Mouse (Mus musculus) kidney, adult 11 months (tissue): ENCODE data around the gene Aamp.

Experiments used
- DNase-seq: peaks from one replicate; pipeline ENCODE4 v3.0.0; 2022

Gene Aamp

DNA sequence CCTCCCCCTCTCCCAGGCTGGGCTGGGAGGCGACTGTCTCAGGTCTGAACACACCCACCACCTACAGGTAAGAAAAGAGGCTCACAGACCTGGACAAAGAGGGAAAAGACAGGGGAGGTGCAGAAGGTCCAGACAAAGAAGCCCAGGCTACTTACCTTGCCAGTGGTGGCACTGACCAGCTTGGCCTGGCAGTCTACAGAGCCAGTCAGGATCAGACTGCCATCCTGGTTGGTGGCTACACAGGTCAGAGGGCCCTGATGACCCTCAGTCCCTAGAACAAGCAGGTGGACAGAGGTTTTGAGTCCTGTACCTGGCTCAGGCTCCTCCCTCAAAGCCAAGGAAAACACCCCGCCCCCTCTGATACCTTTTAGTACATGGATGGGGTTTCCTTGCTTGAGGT is 3.2 kb downstream of the Aamp start:
- DNase-seq = no peak

DNA sequence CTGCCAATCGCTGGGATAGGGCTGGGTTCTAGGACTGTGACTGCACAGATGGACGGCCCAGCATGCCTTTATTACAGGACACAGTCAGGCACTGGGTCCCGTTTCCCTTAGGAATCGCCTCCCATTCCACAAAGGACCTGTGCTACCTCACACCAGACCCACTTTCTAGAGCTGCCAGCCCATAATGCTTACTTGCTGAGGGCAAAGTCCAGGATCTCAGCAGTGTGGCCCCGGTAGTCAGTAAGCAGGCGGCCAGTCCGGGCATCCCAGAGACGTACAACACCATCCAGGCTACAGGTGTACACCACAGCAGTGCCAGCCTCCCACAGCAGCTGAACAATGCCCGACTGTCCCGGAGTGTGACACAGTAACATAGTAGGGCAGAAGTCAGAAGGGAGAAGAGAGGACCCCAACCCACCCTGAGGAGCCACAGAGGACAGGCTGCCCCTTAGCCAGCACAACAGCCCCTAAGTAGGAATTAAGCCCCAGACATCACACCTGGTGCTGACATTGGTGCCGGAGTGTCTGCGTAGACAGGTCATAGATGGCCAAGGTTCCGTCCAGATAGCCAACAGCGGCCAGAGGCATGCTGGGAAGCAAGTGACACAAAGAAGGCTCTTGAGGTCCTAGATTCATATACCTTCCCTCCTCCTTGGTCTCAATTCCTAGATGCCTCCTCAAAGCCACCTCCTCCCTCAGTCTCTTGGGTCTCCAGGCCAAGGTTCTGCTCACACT is 3.8 kb downstream of the Aamp start:
- no peak for DNase-seq

DNA sequence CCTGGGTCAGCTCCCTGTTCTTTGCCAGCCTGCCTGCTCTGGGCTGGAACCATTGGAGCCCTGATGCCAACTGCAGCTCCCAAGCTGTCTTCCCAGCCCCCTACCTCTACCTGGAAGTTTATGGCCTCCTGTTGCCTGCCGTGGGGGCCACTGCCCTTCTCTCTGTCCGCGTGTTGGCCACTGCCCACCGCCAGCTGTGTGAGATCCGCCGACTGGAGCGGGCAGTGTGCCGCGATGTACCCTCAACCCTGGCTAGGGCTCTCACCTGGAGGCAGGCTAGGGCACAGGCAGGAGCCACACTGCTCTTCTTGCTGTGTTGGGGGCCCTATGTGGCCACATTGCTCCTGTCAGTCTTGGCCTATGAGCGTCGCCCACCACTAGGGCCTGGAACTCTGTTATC is 5.5 kb downstream of the Aamp start:
- no peak for DNase-seq

DNA sequence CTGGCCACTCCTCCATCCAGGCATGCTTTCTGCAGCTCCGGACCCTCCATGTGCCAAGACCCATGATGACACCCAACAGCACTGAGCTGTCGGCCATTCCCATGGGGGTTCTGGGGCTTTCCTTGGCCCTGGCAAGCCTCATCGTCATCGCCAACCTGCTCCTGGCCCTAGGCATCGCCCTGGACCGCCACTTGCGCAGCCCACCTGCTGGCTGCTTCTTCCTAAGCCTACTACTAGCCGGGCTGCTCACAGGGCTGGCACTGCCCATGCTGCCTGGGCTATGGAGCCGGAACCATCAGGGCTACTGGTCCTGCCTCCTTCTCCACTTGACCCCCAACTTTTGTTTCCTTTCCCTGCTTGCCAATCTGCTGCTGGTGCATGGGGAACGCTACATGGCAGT is 6.0 kb downstream of the Aamp start, which contains the start of gene Gpbar1:
Gpbar1 (plus strand) TSS at position 13 of the 400 bp plus-strand sequence.
- DNase-seq = no peak

DNA sequence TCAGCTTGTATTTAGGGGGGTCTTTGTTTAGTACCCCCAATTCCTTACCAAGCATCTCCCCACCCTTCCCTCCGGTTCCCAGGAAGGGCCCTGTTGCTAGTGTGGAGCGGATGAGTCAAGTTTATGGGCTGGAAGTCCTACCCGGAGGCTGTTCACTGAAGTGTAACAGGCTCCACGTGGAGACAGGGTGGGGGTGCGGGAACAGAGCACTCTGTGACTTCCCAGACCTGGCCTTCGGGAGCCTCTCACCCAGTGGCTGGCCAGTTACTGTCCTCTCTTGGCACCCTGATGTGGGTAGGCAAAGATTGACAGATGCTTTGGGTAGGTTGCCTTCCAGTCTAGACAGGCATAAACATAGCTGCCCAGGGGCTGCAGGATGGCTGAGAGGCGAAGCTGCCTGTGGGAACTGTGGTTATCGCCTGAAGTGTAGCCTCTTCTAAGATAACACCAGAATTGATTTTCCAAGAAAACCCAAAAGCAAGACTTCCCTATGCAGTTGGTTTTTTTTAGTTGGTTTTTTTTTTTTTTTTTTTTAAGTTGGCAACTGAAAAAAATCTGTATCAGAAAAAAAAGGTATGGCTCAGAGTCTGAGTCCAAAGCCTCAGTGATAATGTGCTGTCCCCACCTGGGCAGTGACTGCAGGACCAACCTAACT is 6.5 kb downstream of the Aamp start:
- peak; percentile 79 for DNase-seq

DNA sequence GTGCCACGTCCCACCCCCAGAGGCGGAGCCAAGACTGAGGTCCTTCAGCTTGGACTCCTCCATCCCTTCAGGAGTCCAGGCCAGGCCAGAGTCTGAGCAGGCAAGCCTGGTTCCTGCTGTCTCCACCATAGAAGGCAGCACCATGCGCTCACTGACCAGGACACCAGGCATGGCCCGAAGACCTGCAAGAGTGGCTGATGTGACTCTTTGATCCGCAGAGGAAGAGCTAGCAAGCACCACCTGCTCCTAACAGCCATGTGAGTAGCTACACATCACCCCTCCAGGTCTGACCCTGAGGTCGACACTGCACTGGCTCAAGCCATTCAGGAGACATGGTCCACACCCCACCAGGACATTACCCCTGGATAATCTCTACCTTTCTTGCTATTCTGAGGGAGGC is 7.5 kb downstream of the Aamp start:
- no peak for DNase-seq

DNA sequence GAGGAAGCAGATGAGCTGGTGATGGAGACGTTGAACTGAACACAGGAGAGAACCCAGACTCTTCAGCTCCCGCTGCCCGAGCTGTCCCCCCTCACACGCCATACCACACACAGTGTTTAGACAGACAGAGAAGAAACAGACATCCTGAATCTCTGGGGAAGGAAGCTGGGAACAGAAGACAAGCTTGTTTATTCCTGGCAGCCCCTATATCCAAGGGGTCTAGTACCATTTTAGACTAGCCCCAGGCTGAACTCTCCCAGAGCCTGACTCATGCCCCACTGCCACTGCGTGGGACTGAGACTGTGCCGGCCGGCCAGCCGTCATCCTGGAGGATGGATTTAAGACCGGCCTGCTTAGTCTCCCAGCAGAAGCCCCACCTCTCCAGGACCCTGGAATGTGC is 9.5 kb downstream of the Aamp start:
- no peak for DNase-seq

DNA sequence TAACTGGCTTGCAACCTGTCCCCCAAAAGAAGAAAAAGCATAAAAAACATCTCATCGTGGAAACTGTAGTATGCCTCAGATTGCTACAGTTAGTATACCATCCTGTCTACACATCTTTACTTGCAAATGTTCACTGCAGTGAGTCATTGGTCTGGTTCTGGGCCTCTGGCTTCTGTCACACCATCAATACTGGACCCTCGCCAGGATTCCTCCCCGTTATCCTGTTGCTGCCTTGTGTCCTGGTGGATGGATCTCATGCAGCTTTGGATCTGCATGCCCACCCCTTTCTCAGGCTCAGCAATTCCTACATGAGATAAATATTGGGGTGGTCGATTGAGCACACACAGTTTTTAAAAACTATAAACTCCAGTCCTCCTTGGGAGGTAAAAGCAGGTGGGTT is 12.9 kb downstream of the Aamp start:
- no peak for DNase-seq

DNA sequence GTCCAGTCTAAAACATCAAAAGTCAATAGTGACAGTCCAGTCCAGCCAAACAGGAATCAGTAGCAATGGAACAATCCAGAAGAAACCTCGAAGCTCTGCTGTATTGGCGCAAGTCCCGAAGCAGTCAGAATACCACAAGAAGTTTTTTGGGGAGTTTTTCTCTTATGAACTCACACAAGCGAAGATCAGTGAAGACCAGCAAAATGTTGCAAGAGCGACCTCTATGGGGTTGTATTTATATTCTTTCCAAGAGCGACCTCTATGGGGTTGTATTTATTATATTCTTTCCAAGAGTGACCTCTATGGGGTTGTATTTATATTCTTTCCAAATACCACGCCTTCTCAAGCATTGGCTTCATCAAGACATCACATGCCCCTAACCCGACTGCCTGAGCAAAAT is 15.8 kb downstream of the Aamp start:
- no peak for DNase-seq

DNA sequence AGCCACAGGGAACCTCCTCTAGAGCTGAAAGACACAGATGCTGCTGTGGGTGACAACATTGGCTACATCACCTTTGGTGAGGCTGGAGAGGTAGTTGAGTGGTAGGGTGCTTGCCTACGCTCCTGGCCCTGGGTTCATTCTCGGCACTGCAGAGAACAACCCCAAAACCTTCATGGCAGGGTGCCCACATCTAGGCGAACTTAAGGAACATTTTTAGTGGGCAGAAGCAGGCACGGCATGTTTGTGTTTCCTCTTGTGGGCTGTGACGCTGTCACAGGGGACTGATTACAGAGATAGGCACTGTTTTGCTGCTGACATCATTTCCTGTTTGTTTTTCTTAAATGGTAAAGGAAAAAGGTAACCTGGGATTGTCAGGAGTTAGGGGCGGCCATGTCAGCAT is 22.0 kb downstream of the Aamp start:
- no peak for DNase-seq

DNA sequence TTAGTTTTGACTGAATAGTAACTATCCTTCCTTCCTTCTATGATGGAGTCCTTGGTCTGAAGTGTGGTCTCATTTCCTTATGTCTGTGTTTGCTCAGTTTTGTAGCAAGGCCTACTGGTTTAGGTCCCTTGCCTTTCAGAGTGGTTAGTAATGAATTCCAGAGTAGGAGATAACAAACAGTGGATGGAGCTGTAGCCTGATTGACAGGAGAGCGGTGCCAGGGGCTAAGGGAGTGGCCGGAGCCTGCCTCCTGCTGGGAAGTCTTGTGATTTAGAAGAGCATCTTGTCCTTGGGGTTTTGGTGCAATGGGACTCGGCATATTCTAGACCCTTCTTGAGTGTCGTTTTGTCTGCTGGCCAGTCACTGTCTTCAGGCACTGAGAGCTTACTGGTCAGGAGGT is 27.8 kb downstream of the Aamp start:
- DNase-seq = no peak

DNA sequence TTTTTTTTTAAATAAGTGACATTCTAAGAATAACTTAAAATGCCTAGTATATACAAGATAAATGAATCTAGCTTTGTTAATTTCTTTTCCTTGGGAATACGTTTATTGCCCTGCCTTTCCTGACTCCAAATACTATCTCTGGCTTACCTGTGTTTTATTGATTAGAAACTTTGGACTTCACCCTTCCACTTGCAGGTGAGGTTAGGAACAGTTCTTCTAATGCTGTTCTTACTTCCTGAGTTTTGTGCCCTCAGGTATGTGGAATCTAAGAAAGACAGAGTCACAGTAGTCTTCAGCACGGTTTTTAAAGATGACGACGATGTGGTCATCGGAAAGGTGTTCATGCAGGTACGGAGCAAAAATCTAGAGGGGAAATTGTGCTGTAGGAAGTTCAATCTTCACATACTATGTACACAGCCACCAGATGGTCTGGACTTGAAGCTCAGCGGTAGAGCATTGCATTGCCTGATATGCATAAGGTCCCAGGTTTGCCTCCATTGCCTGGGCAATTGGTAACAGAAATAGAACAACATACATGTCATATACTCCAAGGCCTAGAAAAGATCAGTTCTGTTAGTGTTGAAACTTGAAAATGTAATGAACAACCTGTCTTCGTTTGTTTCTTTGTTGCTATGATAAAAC is 28.7 kb downstream of the Aamp start:
- no peak for DNase-seq

DNA sequence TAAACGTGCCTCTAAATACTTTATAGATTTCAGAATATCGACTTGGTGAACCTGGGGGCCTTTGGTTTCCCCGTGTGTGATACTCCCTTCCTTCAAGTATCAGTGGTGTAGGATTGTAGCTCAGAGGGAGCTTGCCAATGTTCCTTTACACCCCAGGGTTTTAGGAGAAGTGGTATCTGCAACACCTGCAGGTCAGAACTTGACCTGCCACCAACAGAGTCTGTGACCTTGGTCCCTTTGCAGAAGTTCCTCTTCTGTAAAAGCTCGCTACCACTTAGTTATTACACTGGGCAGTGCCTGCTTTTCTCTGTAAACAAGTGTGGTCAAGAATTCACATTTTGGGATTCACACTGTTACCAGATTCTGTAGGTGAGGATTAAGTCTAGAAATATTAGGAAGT is 34.4 kb downstream of the Aamp start:
- DNase-seq = no peak

DNA sequence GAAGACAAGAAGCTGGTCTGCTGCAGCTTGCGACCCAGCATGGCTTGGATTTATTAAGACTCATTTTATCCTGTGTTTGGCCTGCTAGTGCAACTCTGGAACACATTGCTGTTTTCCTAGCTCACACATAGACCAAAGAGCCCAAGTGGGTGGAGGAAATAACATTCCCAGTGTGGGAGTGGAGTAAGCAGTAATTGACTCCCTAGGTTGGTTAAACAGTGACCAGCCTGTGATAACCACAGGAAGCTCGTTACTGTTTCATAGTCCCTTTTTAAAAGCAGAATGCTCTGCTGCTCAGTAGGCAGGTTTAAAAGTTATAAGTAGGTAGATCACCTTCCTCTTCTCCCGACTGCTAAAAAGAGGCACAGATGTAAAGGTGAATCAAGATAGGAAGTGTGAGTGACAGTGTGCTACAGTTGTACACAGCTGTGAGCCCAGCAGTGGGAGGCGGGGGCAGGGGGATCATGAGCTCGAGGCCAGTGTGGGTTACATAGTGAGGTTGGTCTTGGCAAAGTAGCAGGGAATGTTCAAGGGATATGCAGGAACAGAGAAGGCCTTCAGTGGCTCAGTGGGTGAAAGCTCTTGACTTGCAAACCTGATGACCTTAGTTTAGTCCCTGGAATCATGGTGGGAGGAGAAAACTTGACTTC is 35.1 kb downstream of the Aamp start:
- DNase-seq = peak; percentile 77

DNA sequence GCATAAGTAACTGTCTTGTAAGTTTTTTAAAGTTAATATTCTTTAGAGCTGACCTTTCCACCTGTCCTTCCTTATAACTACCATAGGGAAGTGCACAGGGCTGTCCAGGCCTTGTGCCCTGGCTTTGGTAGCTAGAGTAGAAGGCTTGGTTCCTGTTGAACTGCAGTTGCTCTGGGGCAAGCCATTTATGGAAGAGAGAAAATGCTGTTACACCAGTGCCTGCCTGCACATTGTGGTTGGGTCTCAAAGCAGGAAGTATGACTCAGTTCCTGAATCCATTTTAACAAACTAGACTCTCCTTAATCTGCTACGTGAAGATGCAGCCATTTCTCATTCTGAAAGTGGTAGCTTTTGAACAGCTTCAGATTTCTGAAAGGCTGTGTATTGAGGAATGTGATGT is 35.7 kb downstream of the Aamp start:
- DNase-seq = peak; percentile 56

DNA sequence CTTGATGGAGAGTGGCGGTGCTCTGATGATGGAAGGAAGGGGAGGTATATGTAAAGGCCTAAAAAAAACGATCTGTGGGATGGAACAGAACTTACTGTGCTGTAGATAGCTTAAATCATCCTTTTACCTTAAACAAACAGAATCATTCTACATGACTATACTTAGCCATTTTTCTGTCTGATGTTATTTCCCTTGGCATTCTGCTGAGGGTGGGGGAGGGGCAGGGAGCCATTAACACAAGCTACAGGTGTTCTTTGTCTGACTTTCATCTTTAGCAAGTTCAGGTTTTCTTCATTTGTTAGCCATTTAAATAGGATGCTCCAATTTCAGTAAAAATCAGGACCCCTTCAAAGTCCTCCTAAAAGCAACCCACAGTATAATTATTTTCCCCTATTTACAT is 39.0 kb downstream of the Aamp start:
- DNase-seq = no peak

DNA sequence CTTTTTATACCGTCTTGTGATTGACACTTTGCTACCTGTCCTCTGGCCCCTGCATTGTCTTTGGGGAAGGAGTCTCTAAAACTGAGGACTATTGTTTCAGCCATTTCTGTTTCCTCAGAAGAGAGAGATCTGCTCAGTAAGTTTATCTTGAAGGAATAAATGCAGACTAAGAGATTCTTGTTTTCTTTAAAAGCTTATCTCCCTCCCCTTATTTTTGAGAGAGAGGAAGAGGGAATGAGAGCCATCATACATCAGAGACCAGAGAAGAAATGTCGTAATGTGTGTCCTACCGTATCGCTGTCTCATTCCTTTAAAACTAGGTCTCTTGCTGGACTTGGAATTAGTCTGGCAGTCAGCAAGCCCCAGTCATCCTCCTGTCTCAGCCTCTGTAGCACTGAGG is 43.7 kb downstream of the Aamp start:
- no peak for DNase-seq

DNA sequence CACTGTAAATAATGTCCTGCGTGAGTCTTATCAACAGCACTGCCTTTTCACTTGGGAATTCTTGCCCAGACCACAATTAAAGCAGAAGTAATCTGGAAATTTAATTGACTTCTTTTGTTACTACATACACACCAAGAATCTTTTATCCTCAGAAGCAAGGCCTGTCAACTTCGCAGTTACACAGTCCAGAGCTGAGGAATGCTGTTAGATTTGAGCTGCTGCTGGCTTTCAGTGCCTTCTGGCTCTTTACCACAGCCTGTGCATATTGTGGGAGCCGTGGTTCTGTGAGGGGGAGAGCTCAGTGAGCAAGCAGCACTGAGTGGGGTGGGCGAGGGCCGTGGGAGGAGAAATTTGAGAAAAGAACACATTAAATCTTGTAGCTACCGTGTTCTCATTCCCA is 44.2 kb downstream of the Aamp start:
- no peak for DNase-seq

DNA sequence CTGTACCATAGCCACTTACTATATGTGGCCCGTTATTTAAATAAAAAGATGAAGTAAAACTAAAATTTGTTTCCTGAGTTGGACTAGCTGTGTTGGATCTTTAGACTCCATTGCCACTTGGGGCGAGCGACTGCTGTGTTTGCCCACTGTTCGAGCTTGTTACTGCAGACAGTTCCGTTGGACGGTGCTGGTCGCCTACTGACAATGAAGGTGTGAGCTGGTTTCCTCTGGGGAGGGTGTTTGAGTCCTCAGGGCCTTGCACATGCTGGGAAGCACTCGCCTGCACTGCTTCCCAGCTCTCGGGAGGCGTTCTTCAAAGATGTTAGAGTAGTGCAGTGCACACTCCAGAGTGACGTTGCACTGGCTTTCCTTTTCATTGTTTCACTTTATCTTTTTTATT is 44.9 kb downstream of the Aamp start:
- no peak for DNase-seq

DNA sequence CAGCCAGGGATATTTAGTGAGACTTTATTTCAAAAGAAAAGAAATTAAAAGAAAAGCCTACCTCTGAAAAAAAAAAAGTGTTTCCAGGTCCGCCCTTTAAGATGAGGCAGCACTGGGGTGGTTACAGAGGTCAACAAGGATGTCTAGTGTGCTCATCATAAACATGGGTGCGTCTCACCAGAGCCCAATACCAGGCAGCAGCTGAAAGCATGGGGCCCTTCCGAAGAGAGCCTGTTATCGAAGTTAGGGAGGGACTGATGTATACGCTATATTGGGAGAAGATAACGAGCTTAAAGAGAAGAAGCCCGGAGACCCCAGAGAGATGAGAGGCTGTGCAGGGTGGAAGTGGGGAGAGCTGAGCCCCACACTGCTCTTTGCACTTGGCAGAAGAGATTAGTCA is 45.4 kb downstream of the Aamp start:
- no peak for DNase-seq

DNA sequence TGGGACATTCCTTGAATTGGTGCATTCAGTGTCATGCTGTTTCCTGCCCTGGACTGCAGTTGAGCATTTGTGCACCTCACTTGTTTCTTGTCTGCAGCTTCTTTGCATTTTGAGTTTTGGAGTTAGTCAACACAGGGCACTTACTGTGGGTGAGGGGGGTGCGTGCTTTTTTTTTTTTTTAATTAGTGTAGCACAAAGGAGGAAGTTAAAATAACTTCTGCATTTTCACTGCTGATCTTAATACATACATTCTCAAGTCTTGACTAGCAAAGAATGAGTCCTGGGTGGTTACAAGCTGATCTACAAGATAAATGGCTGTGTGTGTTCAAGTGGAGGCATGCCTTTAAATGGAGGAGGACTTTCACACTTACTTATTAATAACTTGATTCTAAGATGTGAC is 46.4 kb downstream of the Aamp start:
- DNase-seq = no peak

DNA sequence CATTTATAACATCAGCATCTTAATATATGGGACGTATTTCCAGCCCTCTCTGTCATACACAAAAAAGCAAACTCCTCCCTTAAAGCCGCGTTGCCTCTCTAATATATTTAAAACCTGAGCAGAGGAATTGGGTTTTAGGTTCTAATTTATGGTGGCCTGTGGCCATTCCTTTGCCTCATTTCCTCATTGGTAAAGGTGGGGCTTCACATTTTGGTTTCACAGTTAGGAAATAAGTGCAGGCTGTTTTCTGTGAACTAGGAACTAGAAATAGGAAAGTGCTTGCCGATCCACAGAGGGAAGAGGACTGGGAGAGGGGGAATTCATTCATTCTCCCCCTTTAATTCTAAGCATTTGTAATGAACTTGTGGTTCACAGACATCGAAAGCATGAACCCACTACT is 46.9 kb downstream of the Aamp start:
- no peak for DNase-seq

DNA sequence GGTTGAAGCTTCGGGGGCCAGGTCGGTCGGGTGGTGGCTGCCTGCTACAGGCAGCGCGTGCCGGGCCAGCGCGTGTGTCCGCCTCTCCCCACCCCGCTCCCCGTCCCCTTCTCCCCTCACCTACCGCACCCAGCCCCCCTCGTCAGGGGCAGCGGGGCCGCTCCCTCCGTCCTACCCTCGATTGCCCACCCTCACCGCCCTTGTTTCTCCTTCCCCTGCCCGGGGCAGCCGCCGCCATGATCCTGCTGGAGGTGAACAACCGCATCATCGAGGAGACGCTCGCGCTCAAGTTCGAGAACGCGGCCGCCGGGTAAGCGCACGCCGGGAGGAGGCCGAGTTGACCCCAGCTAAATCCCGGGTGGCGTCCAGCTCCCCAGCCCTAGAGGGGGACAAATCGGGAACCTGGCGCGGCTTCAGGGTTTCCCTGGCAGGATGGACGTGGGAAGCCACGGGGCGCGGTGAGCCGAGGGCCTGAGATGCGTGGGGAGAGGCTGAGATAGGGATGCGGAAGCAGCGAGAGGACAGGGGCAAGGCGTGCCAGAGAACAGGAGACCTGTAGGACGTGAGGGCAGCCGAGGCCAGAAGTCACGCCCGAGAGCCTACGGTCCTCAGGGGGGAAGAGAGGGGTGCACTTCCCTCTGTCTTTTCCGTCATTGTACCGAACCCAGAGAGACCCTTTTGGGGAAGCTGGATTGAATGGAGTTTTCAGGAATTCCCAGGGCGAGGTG is 47.8 kb downstream of the Aamp start:
- peak; percentile 40 for DNase-seq
